20 mouse cellular contexts compared by ENCODE assay signal in genomic region chr1:169159786-169160185, GRCm38 (mm10).
A peak's percentile ranks its signal among the peaks of the same experiment; 100 is the strongest.
DNase-seq lines count a peak whose midpoint lies in the region; ATAC-seq and TF ChIP-seq lines count a peak whose summit lies in the region.
"Had no signal": no experiment of that assay in that cellular context is flagged by ENCODE, and none has a peak within 500 bp of the region (broad histone marks: within the 10 kb centered on the region; RNA-seq: fewer than 3 reads in every experiment).

No protein-coding gene starts in this region.

- peak overlapping the region; percentile 70; the same call in 1 of the 2 replicates for H3K27ac ChIP-seq in kidney, embryonic 14.5 days (ENCODE audit: low read depth, low read length)
- H3K27ac ChIP-seq in left cerebral cortex, adult 2 months, result no peak overlapping the region
- H3K27ac ChIP-seq in forebrain, embryonic 11.5 days (ENCODE audit: low read depth, low read length), result no peak overlapping the region
- H3K27ac ChIP-seq: embryonic facial prominence, embryonic 13.5 days; hindbrain, embryonic 12.5 days had no signal

- TF ChIP-seq CTCF in left cerebral cortex, adult 2 months (IDR thresholded peaks at IDR 0.05), result no peak

- no peak for ATAC-seq in kidney, embryonic 14.5 days (ENCODE audit: low FRiP score, low TSS enrichment)
- ATAC-seq in forebrain, embryonic 11.5 days (replicated peaks; ENCODE audit: low FRiP score), result no peak
- ATAC-seq: forebrain, embryonic 14.5 days had no signal

- H3K27me3 ChIP-seq in kidney, embryonic 14.5 days (ENCODE audit: control insufficient read depth, insufficient read depth, low read length), result no peaks in the 10 kb centered on the region
- no peaks in the 10 kb centered on the region for H3K27me3 ChIP-seq in forebrain, embryonic 11.5 days (ENCODE audit: control insufficient read depth, insufficient read depth, low read length)
- H3K27me3 ChIP-seq: embryonic facial prominence, embryonic 13.5 days; hindbrain, embryonic 12.5 days had no signal

- no peak overlapping the region for H3K4me2 ChIP-seq in kidney, embryonic 14.5 days (replicated peaks; ENCODE audit: low read depth, low read length)
- no peak overlapping the region for H3K4me2 ChIP-seq in forebrain, embryonic 11.5 days (ENCODE audit: low read depth, low read length, severe bottlenecking)
- H3K4me2 ChIP-seq: embryonic facial prominence, embryonic 13.5 days; heart, embryonic 11.5 days; hindbrain, embryonic 12.5 days had no signal

- no peak overlapping the region for H3K9ac ChIP-seq in kidney, embryonic 14.5 days (ENCODE audit: low read depth, low read length)
- no peak overlapping the region for H3K9ac ChIP-seq in forebrain, embryonic 11.5 days (ENCODE audit: low read length)
- H3K9ac ChIP-seq: embryonic facial prominence, embryonic 13.5 days; hindbrain, embryonic 12.5 days had no signal

- H3K4me1 ChIP-seq in kidney, embryonic 14.5 days (ENCODE audit: control insufficient read depth, insufficient read depth, low read length), result peaks cover 3% of the 10 kb centered on the region; the same call in 1 of the 2 replicates
- no peaks in the 10 kb centered on the region for H3K4me1 ChIP-seq in forebrain, embryonic 11.5 days (replicated peaks; ENCODE audit: control insufficient read depth, insufficient read depth, low read length)
- H3K4me1 ChIP-seq: hindbrain, embryonic 12.5 days had no signal

- H3K36me3 ChIP-seq in kidney, embryonic 14.5 days (ENCODE audit: control insufficient read depth, insufficient read depth, low read length), result no peaks in the 10 kb centered on the region
- no peaks in the 10 kb centered on the region for H3K36me3 ChIP-seq in forebrain, embryonic 11.5 days (ENCODE audit: control insufficient read depth, insufficient read depth, low read length)
- H3K36me3 ChIP-seq: embryonic facial prominence, embryonic 13.5 days; hindbrain, embryonic 12.5 days had no signal

- peak; percentile 24 to 70 for DNase-seq in adrenal gland, adult (ENCODE audit: inconsistent age in 2 of 2, low spot score in 1 of 2)
- DNase-seq in adrenal gland, adult 18-20 months (ENCODE audit: low spot score in 2 of 2), result no peak
- peak; percentile 57 for DNase-seq in kidney, adult 11 months
- DNase-seq in kidney, adult 18-20 months, result no peak
- peak; percentile 54 to 65 for DNase-seq in kidney, postnatal 25 days
- DNase-seq in left cerebral cortex, adult 2 months (ENCODE audit: extremely low spot score in 1 of 2, low spot score in 2 of 2), result no peak
- DNase-seq in forebrain, embryonic 11.5 days (ENCODE audit: low spot score), result no peak
- DNase-seq: cerebellum, adult 18-20 months; cerebellum, postnatal 14 days; heart, postnatal 10 days; layer of hippocampus, adult 9-11 months; lung, postnatal 10 days; midbrain, embryonic 14.5 days; right cerebral cortex, postnatal 25 days; spleen, adult 18-20 months had no signal

- peaks cover 4% of the 10 kb centered on the region; the same call in 1 of the 2 replicates for H3K9me3 ChIP-seq in kidney, embryonic 14.5 days (ENCODE audit: control insufficient read depth, low read length)
- no peaks in the 10 kb centered on the region for H3K9me3 ChIP-seq in forebrain, embryonic 11.5 days (ENCODE audit: control insufficient read depth, low read length)
- H3K9me3 ChIP-seq: embryonic facial prominence, embryonic 13.5 days; hindbrain, embryonic 12.5 days had no signal

- no peak overlapping the region for H3K4me3 ChIP-seq in kidney, embryonic 14.5 days (ENCODE audit: low read length)
- no peak overlapping the region for H3K4me3 ChIP-seq in left cerebral cortex, adult 2 months
- no peak overlapping the region for H3K4me3 ChIP-seq in forebrain, embryonic 11.5 days (ENCODE audit: low read depth, low read length)
- H3K4me3 ChIP-seq: embryonic facial prominence, embryonic 13.5 days; hindbrain, embryonic 12.5 days had no signal

- intact Hi-C loops in left cerebral cortex, adult 2 months (cut with DNase I), result loop anchor here (10.0 kb wide), 1 partner anchor 215 kb away; no protein-coding TSS in a partner anchor

Comparison
In these comparisons a context has a peak if more than half of its experiments do, and no peak if none do; other contexts are left out.
1. DNase-seq: peak in adrenal gland, adult (2 of 2), kidney, adult 11 months (single experiment) and kidney, postnatal 25 days (2 of 2); none in adrenal gland, adult 18-20 months (0 of 2), kidney, adult 18-20 months (single experiment), left cerebral cortex, adult 2 months (0 of 2) and forebrain, embryonic 11.5 days (single experiment).